Mouse (Mus musculus) embryonic facial prominence, embryonic 14.5 days (tissue): ENCODE data around the gene Exoc3l4. TPM values are rescaled to one million over a fixed set of nuclear protein-coding genes. Genes with fewer than 3 reads are reported as not detected.
A peak's percentile ranks its signal among the peaks of the same experiment; 100 is the strongest.

ENCODE experiments used
- ATAC-seq: fragments of 200-750 bp; cut with Nextera tagmentation; 2 replicates; pipeline ENCODE4 v1.8.0; 2017; ENCODE audit warnings: low read depth, moderate number of reproducible peaks, moderate TSS enrichment
- DNase-seq: peaks from one replicate; pipeline ENCODE4 v3.0.0-alpha.2; 2015; ENCODE audit warnings: low spot score
- H3K27ac ChIP-seq: fragments of 300-500 bp; sonication (generic); replicated peaks from 2 replicates; pipeline ENCODE4 v1.5.1; 2014; ENCODE audit warnings: low read depth, mild to moderate bottlenecking, low read length, moderate library complexity
- H3K27me3 ChIP-seq: fragments of 300-500 bp; sonication (generic); replicated peaks from 2 replicates; pipeline ENCODE4 v1.6.1; 2014; ENCODE audit warnings: low read length; ENCODE audit not compliant: control insufficient read depth, insufficient read depth
- H3K36me3 ChIP-seq: fragments of 300-500 bp; sonication (generic); 2 replicates; pipeline ENCODE4 v1.6.1; 2014; ENCODE audit warnings: low read length, mixed read lengths; ENCODE audit not compliant: control insufficient read depth, insufficient read depth
- H3K4me1 ChIP-seq: fragments of 300-500 bp; sonication (generic); 2 replicates; pipeline ENCODE4 v1.6.1; 2014; ENCODE audit warnings: antibody characterized with exemption, low read length; ENCODE audit not compliant: control insufficient read depth, insufficient read depth
- H3K4me2 ChIP-seq: fragments of 300-500 bp; sonication (generic); 2 replicates; pipeline ENCODE4 v1.6.1; 2014; ENCODE audit warnings: low read depth, mild to moderate bottlenecking, low read length, moderate library complexity, mixed read lengths
- H3K4me3 ChIP-seq: fragments of 300-500 bp; sonication (generic); 2 replicates; pipeline ENCODE4 v1.5.1; 2014; ENCODE audit warnings: low read depth, mild to moderate bottlenecking, low read length
- H3K9ac ChIP-seq: fragments of 300-500 bp; sonication (generic); 2 replicates; pipeline ENCODE4 v1.6.1; 2014; ENCODE audit warnings: low read depth, mild to moderate bottlenecking, low read length, moderate library complexity, mixed read lengths
- H3K9me3 ChIP-seq: fragments of 300-500 bp; sonication (generic); 2 replicates; pipeline ENCODE4 v1.6.1; 2016; ENCODE audit warnings: low read length; ENCODE audit not compliant: control insufficient read depth
- WGBS: fragments of 180-500 bp; shearing (Covaris S2); extraction: QIAGEN DNeasy Blood & Tissue Kit; methylation state at CpG from one replicate; pipeline ENCODE4 v1.1.7; 2014; 5-methylcytosine and 5-hydroxymethylcytosine counted together
- polyA plus RNA-seq: library from polyadenylated mRNA; unstranded; fragments of >200 nt; fragmentation: Nextera tagmentation; extraction: Ambion mirVana; gene quantifications from 2 replicates; pipeline ENCODE4 v1.2.1, GENCODE M21; 2014

Exoc3l4 gene
- polyA plus RNA-seq, 1 experiment from 2014 or later: 9.4 TPM

DNA sequence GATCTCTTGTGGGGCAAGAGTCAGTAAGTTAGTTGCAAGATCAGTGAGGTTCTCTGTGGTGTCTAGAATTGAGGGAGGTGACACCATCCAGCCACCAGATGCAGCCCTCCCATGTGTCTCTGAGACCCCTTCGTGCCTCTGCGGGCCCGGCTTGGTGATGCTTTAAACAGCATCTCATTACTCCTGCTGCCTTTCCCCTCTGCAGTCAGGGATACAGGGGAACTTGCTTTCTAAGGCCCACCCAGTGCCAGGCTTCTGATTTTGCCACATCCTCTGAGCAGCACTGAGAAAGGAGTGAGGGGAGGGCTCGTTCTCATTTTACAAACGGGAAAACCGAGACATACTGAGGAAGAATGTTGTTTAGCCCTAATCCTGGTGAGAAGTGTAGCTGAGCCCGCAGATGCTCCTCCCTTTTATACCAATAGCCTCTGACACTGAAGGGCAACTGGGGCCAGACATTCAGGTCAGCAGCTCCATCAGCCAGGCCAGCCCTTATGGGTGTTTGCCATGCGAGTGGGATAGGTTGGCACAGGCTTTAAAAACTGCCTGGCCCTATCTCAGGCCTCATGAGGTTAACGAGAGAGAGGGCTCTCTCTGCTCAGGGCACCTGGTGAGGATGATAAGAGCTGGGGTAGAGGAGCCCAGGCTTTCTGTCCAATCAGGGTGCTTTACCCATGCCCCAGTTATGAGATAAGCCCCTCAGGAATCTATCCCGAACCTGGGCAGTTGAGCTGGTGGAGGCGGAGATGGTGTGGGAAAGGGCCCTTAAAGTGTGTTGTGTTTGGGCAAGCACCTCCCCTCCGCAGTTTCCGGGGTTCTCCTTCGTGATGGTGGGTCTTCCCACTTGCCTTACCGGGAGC is 26.4 kb downstream of the Exoc3l4 start:
- no peaks in the 10 kb centered on the region for H3K36me3 ChIP-seq
- H3K4me1 ChIP-seq: peaks cover 10% of the 10 kb centered on the region
- H3K9me3 ChIP-seq: no peaks in the 10 kb centered on the region
- H3K27me3 ChIP-seq: peaks cover 70% of the 10 kb centered on the region
- peak overlapping the region; percentile 72 for H3K4me2 ChIP-seq
- H3K9ac ChIP-seq: peak overlapping the region; percentile 57
- H3K4me3 ChIP-seq: peak overlapping the region; percentile 40
- 24% methylated on average over 15 of the region's 15 CpGs for WGBS
- H3K27ac ChIP-seq: peak overlapping the region; percentile 54; the same call in 1 of the 2 replicates
- DNase-seq (no peak), ATAC-seq (no peak)

DNA sequence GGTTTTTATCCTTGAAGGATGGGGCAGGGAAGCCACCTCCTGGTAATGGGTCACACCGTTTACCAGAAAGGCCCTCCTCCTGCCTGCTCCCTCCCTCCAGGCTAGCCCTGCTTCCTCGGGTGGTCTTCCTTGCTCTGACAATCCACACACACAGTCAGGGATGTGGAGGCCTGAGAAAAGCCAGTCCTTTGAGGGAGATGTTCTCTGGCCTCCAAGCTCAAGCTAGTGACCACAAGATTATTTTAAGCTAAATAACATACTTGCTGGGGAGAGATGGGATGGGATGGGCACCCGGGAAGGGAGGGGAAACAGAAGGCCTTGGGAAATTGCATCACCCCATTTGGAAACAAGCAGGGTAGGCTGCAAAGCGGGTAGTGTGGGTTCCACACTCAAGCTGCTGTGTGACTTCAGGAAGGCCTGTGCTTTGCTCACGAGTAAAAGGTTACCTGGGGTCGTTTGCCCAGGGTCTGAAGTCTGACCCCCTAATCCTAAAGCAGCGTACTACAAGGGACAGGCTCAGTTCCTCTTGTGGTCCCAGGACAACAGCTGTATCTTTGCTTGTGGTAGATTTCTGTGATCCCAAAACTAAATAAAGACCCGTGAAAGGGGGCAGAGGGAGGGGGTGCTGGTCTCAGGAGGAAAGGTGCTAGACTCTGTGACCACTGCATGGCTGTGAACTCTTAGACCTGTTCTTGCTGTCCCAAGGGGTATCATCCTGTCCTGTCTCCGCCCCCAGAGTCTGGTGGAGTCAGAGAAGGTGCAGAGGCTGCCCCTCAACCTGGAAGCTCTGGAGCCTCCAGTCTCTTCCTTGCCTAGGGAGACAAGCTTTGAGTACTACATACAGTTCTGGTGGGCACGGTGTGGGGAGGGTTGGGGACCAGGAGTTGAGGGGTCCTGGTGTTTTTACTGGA is 27.4 kb downstream of the Exoc3l4 start:
- Histone ChIP-seq H3K27ac (no peak overlapping the region), H3K4me1 (peaks cover 16% of the 10 kb centered on the region), H3K4me2 (peak overlapping the region; percentile 72)

DNA sequence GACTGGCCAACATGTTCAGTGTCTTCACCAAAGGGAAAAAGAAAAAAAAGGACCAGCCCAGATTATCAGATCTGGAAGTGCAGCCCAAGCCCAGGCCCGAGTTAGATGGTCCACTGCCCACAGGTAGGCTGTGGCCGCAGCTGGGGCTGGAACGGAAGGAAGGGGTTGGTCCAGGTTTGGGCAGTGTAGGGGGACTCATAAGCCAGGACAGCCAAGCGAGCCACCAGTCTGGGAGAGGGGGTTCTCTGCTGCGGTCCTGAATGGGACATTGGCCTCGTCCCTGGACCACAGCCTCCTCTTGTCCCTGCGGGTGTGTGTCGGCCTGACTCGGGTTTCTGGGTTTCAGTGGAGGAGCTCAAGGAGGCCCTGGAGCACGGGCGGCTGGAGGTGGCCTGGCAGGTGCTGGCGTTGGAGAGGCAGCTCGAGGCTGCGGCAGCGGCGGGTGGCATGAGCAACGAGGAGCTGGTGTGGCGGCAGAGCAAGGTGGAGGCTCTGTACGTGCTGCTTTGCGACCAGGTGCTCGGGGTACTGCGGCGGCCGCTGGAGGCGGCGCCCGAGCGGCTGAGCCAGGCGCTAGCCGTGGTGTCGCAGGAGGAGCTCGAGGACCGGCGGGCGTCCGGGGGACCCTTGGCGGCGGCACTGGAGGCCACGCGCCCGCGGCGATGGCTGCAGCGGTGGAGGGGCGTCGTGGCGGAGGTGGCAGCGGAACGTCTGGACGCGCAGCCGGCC is 28.5 kb downstream of the Exoc3l4 start:
- Histone ChIP-seq H3K36me3 (no peaks in the 10 kb centered on the region), H3K27ac (no peak overlapping the region), H3K9ac (peak overlapping the region; percentile 34; the same call in 1 of the 2 replicates), H3K4me1 (peaks cover 25% of the 10 kb centered on the region), H3K4me2 (peak overlapping the region; percentile 50), H3K9me3 (no peaks in the 10 kb centered on the region), H3K4me3 (peak overlapping the region; percentile 32), H3K27me3 (peaks cover 90% of the 10 kb centered on the region)
- DNase-seq: no peak
- ATAC-seq: no peak
- WGBS: 11% methylated on average over 18 of the region's 52 CpGs

More for the DNA sequence above, 27.4 kb downstream of the Exoc3l4 start:
- no peaks in the 10 kb centered on the region for H3K36me3 ChIP-seq
- WGBS: 35% methylated on average over 10 of the region's 10 CpGs
- no peak overlapping the region for H3K9ac ChIP-seq
- H3K9me3 ChIP-seq: no peaks in the 10 kb centered on the region
- DNase-seq: no peak
- ATAC-seq: no peak
- peaks cover 79% of the 10 kb centered on the region for H3K27me3 ChIP-seq
- peak overlapping the region; percentile 40; the same call in 1 of the 2 replicates for H3K4me3 ChIP-seq

DNA sequence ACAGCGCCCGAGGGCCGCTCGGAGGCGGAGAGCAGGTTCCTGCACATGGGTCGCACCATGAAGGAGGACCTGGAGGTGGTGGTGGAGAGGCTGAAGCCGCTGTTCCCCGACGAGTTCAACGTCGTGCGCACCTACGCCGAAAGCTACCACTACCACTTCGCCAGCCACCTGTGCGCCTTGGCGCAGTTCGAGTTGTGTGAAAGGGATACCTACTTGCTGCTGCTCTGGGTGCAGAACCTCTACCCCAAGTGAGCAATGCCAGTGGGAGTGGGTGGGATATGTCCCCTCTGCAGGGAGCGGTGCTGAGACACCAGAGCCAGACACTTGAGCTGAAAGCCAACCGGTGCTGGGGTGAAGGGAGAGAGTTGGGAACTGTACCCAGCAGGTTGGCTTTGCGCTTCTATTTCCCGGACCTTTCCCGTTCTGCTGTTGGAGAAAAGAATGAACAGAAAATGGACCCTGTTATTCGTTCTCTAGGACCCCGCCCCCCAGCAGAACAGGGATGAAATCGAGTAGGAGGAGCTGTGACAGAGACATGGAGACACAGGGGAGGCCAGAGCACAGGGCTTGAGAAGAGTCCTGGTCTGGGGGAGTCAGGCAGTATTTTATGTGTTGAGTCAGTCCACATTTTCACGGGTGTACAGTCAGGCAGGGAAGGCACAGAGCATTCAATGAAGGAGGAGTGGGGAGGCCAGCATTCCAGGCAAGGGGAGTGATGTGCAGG is 29.2 kb downstream of the Exoc3l4 start:
- Histone ChIP-seq H3K9ac (peak overlapping the region; percentile 34; the same call in 1 of the 2 replicates), H3K36me3 (no peaks in the 10 kb centered on the region), H3K9me3 (no peaks in the 10 kb centered on the region), H3K4me2 (peak overlapping the region; percentile 50), H3K4me3 (peak overlapping the region; percentile 32), H3K4me1 (peaks cover 25% of the 10 kb centered on the region), H3K27me3 (peaks cover 95% of the 10 kb centered on the region), H3K27ac (no peak overlapping the region)
- no peak for ATAC-seq
- no peak for DNase-seq
- 9% methylated on average over 21 of the region's 27 CpGs for WGBS

GRCm38 (mm10) chr12:111446745-111447144 is 29.9 kb downstream of the Exoc3l4 start:
- peaks cover 90% of the 10 kb centered on the region for H3K27me3 ChIP-seq
- 34% methylated on average over 5 of the region's 5 CpGs for WGBS
- no peak for ATAC-seq
- no peak overlapping the region for H3K27ac ChIP-seq
- peaks cover 25% of the 10 kb centered on the region for H3K4me1 ChIP-seq
- no peak overlapping the region for H3K4me3 ChIP-seq
- no peak overlapping the region for H3K9ac ChIP-seq
- no peak for DNase-seq
- H3K36me3 ChIP-seq: no peaks in the 10 kb centered on the region
- no peak overlapping the region for H3K4me2 ChIP-seq
- H3K9me3 ChIP-seq: no peaks in the 10 kb centered on the region

DNA sequence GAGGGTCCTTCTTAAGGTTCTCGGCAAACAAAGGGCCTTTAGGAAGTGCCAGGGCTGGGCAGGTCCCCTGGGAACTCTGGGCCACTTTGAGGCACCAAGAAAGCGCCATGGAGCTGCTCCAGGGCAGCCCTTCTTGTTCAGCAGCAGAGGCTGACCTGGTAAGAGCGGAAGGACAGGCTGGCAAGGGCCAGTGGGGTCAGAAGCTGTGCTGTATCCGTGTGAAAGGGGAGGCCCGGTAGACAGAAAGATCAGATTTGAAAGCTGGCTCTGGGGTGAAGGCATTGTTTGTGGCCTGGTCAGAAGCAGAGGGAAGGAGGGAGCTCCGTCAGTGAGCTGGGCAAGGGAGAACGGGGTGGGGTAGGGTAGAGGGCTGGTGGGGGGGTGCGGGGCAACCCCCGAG is 30.5 kb downstream of the Exoc3l4 start:
- no peak overlapping the region for H3K9ac ChIP-seq
- no peak overlapping the region for H3K4me3 ChIP-seq
- DNase-seq (no peak), ATAC-seq (no peak)
- peaks cover 86% of the 10 kb centered on the region for H3K27me3 ChIP-seq
- 28% methylated on average over 9 of the region's 9 CpGs for WGBS
- H3K4me2 ChIP-seq: no peak overlapping the region
- H3K9me3 ChIP-seq: no peaks in the 10 kb centered on the region
- H3K4me1 ChIP-seq: peaks cover 22% of the 10 kb centered on the region
- H3K36me3 ChIP-seq: no peaks in the 10 kb centered on the region
- H3K27ac ChIP-seq: peak overlapping the region; percentile 50; the same call in 1 of the 2 replicates

- WGBS: 17% methylated on average over 21 of the region's 22 CpGs
- H3K36me3 ChIP-seq: no peaks in the 10 kb centered on the region
- H3K4me1 ChIP-seq: peaks cover 15% of the 10 kb centered on the region
- ATAC-seq (peak; percentile 56; the same call in 1 of the 2 replicates), DNase-seq (no peak)
- no peak overlapping the region for H3K9ac ChIP-seq
- peak overlapping the region; percentile 59 for H3K27ac ChIP-seq
- no peaks in the 10 kb centered on the region for H3K9me3 ChIP-seq
- no peak overlapping the region for H3K4me3 ChIP-seq
- H3K27me3 ChIP-seq: peaks cover 78% of the 10 kb centered on the region
- no peak overlapping the region for H3K4me2 ChIP-seq
Measured at GRCm38 (mm10) chr12:111447898-111448760, 31.3 kb downstream of the Exoc3l4 start.
